Mouse (Mus musculus): Measurements from ENCODE around the gene Ctse.

Gene Ctse

GRCm38 (mm10) chr1:131655601-131656000 is 17.5 kb downstream of the Ctse start:
- DNase-seq, result no peak

- DNase-seq, result peak; percentile 94
These were observed 19.8 kb downstream of the Ctse start for GRCm38 (mm10) chr1:131657945-131658354.

- no peak for DNase-seq
These were observed 21.5 kb downstream of the Ctse start for GRCm38 (mm10) chr1:131659512-131660085.

- DNase-seq, result no peak
These were observed 22.2 kb downstream of the Ctse start for GRCm38 (mm10) chr1:131660266-131660665.

- DNase-seq, result no peak
These were observed 22.8 kb downstream of the Ctse start for GRCm38 (mm10) chr1:131660716-131661472.

- no peak for DNase-seq
These were observed 23.6 kb downstream of the Ctse start for GRCm38 (mm10) chr1:131661749-131662148.

GRCm38 (mm10) chr1:131663286-131663995 is 25.3 kb downstream of the Ctse start:
- DNase-seq, result no peak

GRCm38 (mm10) chr1:131664136-131664535 is 26.0 kb downstream of the Ctse start:
- DNase-seq, result no peak

- no peak for DNase-seq
These were observed 27.8 kb downstream of the Ctse start for GRCm38 (mm10) chr1:131665886-131666285.

GRCm38 (mm10) chr1:131671113-131671512 is 33.0 kb downstream of the Ctse start:
- no peak for DNase-seq

- no peak for DNase-seq
These were observed 34.3 kb downstream of the Ctse start for GRCm38 (mm10) chr1:131672361-131672760.

- DNase-seq, result no peak
These were observed 41.5 kb downstream of the Ctse start for GRCm38 (mm10) chr1:131679644-131680043.

GRCm38 (mm10) chr1:131687739-131688138 is 49.6 kb downstream of the Ctse start:
- DNase-seq, result no peak

GRCm38 (mm10) chr1:131688475-131688874 is 50.4 kb downstream of the Ctse start, which contains the start of gene Rab7b:
Rab7b (plus strand) TSS chr1:131688695.
- peak; percentile 23 for DNase-seq

- no peak for DNase-seq
These were observed 50.9 kb downstream of the Ctse start for GRCm38 (mm10) chr1:131689016-131689415.

GRCm38 (mm10) chr1:131689899-131690298 is 51.8 kb downstream of the Ctse start:
- no peak for DNase-seq

GRCm38 (mm10) chr1:131690435-131690834 is 52.3 kb downstream of the Ctse start:
- no peak for DNase-seq

- DNase-seq, result no peak
These were observed 53.2 kb downstream of the Ctse start for GRCm38 (mm10) chr1:131691356-131691755.

GRCm38 (mm10) chr1:131695308-131695707 is 57.2 kb downstream of the Ctse start:
- no peak for DNase-seq

- DNase-seq, result no peak
These were observed 58.2 kb downstream of the Ctse start for GRCm38 (mm10) chr1:131696325-131696724.

GRCm38 (mm10) chr1:131698770-131699169 is 60.7 kb downstream of the Ctse start:
- DNase-seq, result no peak

GRCm38 (mm10) chr1:131699642-131700041 is 61.5 kb downstream of the Ctse start:
- DNase-seq, result no peak

GRCm38 (mm10) chr1:131700447-131700846 is 62.3 kb downstream of the Ctse start:
- no peak for DNase-seq

- DNase-seq, result no peak
These were observed 63.3 kb downstream of the Ctse start for GRCm38 (mm10) chr1:131701391-131701790.

All from right cerebral cortex, postnatal 14 days (tissue).